Mouse (Mus musculus) urinary bladder, postnatal 14 days (tissue): ENCODE results near the gene Ikbkg.
"Not testable (repeated sequence)": the region's sequence is repeated elsewhere in the genome, so short reads cannot be mapped to it uniquely, and the experiment has no call there.

Source experiments
- DNase-seq: peaks from one replicate; pipeline ENCODE4 v3.0.0; 2021; ENCODE audit warnings: low spot score

The Ikbkg gene

DNA sequence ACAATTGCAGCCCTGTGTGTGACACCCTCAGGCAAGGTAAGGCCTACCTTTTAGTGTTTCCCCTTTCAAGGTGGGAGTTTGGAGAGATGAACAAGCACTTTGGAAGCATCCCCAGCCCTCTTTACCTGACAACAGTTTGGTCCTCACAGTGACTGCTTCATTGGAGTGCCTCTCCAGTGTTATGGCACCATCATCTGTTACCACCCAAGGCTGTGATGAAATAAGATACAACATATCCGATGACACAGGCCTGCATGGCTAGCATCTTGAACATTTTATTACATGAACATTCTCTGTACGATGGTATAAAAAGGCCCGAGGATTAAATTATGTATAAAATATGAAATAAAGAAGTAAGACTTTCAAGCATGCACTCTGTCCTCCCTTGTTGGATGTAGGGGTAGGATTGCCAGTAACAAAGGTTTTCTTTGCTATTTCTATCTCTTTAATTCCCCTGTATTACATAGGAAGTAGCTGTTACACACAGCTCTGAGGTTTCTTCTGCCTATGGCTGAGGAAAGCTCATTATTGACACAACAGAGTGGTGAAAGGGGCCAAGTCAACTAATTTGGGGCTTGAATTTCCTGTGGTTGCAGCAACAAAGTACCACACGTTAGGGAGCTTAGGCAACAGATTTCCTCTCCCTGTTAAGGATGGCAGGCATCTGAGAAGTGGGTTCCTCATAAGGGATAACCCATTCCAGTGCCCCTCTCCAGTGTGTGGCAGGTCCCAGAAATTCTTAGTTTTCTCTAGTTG, 58.2 kb downstream of the Ikbkg start:
- DNase-seq = no peak

DNA sequence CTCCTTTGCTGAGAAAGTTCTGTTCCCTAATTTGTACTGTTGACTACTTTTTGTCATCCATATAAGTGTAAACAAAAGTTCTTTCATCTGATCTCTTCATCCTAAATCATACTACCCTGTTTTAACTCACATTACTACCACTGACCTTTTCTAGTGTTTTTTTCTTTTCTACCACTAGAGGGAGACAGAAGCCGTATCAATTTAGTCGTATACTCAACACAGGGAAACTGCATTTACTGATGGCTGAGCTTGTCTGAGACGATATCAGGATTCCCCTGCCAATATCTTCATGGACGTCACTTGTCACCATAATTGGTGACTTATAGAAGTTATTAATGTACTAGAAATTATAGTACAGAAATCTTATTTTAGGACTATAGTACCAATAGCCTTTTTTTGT, 59.7 kb downstream of the Ikbkg start:
- no peak for DNase-seq

DNA sequence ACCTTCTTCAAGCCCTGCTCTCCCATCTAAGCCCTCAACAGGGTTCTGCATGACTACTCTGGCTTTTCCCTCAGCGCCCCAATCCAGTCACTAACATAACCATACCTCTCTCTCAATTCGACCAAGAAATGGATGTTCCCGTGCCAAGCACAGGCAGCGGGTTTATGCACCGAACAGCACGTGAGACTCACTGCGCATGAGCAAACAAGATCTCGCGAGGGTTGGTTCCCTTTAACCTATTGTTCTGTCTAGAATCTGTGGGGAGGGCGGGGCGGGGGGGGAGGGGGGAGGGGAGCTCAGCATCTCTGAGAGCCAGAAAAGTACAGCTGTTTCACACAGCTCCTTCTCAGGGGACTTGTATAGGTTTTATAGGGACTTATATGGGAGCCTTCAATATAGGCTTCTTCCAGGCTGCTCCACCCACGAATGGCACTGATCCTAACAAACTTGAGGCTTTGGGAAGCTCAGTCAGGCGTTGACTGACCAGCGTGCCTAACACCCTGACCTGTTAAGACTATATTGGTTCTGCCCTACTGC, 88.3 kb downstream of the Ikbkg start, which contains the start of gene Gm6880:
Gm6880 (minus strand) TSS at position 51 of the 537 bp plus-strand sequence.
- not testable (repeated sequence) for DNase-seq

DNA sequence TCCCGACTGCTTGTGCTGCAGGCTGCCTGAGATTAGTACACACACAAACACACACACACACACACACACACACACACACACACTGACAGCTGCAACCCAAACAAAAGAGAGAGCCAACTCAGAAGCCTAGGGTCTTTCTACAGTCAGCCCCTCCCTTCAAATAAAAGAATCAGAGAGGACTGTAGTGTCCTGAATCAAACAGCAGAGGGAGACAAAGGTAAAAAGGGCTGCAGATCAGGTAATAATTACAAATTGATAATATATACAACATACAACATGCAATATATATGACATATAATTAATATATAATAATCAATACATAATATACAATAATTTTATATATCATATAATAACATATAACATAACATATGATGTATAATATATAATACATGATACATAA, 104.0 kb downstream of the Ikbkg start:
- DNase-seq = no peak
